Mouse (Mus musculus) cerebellum, postnatal 25 days (tissue): Measurements from ENCODE around the gene Gm42906.
A peak's percentile ranks its signal among the peaks of the same experiment; 100 is the strongest.

Experiments used
- DNase-seq, 2 experiments: peaks; one replicate each; pipeline ENCODE4 v3.0.0; 2021; ENCODE audit warnings: mixed read lengths in 2 of 2

Gm42906 gene

DNA sequence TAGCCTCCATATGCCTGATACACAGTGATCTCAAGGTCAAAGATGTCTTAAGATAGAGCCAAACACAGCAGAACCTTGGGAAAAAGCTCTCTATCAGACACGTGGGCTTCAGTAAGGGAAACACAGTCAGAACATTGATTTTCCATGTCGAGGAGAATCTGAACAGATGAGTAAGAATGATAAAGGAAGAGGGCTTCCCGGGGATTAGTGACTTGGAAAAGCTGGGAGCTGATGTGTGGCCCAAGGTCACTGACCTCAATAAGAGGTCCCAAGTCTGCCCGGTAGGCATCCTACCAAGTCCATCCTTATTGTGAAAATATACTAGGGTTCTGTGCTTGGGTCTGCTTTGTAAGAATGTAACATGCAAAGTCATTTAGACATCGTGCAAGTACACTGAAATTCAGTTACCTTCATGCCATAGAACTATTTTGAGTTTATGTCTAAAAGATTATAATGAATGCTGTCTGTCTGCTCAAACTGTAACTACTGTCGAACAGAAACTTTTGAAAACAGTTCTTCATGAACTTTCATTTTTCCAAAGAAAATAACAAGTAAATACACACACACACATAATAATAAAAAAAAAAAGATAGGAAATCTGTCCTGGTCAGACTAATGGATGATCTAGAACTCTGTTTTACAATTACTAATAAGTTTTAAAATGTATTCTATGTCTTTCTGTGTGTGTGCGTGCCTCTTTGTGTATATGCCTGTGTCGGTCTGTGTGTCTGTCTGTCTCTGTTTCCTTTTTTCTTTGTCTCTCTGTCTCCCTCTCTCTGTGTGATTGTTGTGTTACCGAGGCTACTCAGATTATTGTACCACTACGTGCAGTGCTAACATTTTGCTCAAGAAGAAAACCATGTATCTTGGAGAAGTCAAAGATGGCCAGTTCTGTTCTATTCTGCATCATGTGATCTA, 322.6 kb downstream of the Gm42906 start:
- no peak for DNase-seq

DNA sequence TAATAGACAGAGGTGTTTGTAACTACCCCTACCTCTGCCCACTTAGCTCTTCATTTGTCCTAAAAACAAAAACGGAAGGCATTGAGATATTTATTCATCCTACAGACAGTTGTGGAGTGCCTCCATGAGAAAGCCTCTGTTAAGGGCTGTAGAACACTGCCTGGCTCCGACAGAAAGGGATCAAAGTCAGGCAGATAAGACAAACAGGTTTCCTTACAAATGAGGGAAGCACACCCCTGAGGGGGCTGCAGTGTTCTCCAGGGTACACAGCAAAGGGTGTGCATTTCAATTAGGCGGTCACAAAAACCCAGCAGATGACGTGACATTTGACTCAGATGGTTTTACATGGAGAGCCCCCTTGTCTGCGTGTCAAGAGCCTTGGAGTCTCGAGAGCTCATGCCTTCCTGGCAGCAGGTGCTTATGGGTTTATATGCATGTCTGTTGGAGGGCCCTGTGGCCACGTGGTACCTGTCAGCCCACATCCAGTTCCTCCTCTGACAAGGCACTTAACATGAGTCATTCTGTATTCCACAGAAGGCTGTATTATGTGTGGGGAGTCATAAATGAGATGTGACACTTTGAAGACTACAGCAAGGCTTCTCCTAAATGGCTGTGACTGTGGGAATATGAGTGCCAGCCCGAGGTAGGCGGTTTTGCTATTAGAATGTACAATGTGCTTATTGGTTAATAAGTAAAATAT, 323.5 kb downstream of the Gm42906 start:
- DNase-seq, result no peak

DNA sequence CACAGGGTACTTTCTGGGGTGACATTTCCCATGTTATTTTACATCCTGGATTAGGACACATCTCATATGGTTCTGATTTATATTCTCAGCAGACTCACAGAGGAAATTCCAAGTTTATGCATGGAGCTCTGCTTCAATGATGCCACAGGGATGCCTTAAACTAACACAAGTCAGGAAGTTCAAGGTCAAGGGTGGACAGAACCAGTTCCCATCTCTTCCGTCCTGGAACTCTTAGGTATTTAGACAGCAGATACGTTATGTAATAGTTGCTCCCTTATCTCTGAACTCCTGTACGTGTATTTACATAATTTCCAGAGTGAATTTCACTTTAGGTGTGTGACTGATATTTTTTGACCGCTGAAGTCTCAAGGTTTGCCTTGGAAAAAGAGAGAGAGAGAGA, 324.7 kb downstream of the Gm42906 start:
- DNase-seq, result no peak

DNA sequence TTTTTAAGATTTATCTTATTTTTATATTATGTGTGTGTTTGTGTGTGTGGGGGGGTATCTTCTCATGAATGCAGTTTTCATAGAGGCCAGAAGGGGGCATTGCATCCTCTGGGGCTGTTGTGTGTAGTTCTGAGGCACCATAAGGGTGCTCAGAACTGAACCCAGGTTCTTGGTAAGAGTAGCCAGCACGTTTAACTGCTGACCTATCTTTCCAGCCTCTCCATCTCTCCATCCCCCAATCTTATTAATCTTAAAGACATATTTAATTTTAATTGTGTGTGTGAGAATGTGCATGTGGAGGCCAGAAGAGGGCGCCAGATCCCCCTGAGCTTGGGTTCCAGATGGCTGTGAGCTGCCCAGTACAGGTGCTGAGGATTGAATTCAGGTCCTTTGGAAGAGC, 325.7 kb downstream of the Gm42906 start:
- DNase-seq, result no peak

DNA sequence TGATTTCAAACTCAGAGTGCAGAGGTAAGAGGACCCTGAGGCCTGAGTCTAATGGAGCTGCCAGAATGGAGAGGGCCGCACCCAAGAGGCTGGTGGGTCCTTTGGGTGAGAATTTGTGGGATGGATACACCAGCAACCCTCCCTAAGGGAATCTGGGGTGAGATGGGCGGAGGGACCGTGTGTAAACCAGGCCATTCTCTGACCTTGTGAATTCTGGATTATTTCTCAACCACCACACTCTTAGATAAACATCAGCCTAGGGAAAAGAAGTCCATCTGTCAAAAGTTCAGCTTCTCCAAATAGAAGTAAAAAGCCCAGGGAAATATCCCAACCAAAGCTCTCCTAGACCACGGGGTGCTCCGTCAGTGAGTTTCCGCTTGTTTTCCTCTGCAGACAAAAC, 332.0 kb downstream of the Gm42906 start:
- DNase-seq, result no peak

DNA sequence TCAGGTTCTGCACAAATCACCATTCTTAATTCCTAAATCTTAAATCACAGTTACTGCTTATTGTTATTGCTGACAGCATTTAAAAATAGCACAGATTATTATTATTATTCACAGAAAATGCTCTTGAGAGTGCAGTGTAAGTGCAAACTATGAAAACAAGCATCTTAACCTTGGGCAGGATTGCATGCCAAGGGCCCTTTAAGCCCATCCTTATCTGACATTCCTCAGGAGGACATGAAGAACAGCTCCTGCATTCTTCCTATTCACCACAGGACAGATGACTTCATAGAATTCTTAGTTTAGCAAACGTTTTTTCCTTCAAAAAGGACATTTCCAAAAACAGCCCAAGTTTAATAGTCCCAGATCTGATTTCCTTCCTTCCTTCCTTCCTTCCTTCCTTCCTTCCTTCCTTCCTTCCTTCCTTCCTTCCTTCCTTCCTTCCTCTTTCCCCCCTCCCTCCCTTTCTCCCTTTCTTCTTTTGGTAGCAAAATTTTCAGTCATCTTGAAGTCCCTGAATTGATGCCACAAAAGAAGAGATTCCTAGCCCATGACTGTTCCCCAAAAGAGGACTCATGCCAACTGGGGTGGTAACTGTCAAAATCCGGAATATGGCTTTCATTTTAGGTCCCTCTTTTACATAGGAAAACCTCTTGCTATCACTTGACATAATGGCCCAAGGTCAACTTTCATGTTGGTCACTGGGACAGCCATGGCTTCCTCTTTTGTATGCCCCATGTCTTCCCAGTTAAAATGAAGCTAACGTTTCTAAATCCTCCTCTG, 334.9 kb downstream of the Gm42906 start:
- no peak for DNase-seq

GRCm38 (mm10) chr5:151090996-151091395, 337.0 kb downstream of the Gm42906 start:
- no peak for DNase-seq

- no peak for DNase-seq
These were observed 338.8 kb downstream of the Gm42906 start for GRCm38 (mm10) chr5:151089201-151089600.

DNA sequence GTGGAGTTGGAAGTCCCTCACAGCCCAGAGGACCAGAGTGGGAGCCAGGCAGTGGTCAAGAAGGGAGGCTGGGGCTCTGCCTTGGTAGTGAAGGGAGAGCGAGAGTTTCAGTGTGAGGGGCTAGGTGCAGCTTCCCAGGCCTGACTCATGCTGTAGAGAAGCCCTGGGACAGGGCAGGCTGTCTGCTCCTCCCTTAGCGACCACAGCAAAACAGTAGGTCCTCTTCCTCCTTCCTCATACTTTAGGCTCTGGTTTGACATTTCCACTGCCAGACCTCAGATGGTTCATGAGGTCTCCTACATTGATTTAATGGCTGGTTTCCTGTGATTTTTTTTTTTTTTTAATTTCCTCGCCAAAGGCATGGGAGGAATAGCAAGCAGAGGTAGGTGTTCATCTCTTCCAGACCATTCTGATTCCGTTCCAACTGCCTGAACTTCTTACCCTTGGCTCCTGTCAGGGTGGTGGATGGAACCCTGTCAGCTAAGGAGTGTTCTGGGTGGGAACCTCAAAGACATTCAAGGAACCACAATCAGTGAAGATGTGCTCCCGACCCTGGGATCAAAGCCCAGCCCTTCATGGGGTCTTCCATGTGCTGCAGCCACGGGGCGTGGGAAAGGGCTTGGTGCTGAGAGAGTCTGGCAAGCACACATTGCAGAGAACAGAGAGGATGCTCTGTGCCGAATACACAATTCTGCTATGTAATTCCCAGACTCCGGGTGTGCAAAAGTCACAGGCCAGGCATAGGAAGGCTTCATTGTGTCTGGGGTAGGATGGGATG, 341.3 kb downstream of the Gm42906 start:
- DNase-seq, result no peak

GRCm38 (mm10) chr5:151085749-151086148, 342.2 kb downstream of the Gm42906 start:
- no peak for DNase-seq

GRCm38 (mm10) chr5:151080276-151080675, 347.7 kb downstream of the Gm42906 start:
- no peak for DNase-seq

DNA sequence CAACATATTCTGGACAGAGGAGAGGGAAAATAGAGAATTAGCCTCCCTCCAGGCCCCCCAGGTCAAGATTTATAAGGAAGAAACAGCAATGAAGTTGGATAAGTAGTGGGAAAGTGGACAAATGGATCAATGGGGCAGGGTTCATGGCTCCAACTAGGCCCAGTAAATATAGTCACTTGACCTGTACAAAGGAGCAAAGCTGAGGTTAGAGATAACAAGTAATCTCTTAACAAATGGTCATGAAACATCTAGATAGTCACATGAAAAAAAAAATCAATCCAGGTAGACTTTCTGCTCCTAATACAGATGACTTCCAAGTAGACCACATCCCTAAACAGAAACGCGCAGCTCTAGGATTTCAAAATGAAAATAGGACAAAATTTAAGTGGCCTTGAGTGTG, 350.0 kb downstream of the Gm42906 start:
- no peak for DNase-seq

- no peak for DNase-seq
These were observed 351.0 kb downstream of the Gm42906 start for GRCm38 (mm10) chr5:151076917-151077316.

DNA sequence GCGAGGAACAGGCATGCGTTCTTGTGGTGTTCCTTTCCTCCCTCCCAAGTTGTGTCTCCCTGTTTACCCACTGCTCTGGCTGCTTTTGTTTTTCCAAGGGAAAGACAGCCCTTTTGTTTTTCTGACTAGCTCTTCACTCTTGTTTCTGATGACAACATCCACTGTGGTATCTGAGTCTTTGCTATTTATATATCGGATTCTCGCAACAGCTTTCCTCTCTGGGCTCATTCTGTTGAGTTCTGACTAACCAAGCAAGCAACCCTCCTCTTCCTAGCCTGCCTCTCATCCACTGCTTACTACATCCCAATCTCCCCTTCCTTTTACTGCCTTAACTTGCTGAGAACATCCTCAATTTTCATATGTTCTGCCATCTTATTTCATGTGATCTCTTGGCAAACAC, 353.7 kb downstream of the Gm42906 start:
- no peak for DNase-seq

DNA sequence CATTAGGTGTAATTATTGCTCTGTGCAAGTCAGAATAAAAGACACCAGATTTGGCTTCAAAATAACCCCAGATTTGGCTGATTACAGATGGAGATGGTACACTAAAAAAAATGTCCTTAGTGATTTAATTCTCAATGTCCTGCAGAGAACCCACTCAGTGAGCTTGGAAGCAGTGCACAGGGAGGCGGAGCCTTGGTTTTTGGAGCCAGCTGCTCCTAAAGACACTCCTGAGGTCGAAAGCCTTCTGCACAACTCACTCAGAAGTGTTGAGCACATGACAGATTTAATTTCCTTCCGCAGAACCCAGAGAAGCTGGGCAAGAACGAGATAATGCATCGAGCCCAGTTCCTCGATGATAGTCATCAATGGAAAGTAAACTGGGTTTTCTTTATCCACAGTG, 356.5 kb downstream of the Gm42906 start:
- no peak for DNase-seq

DNA sequence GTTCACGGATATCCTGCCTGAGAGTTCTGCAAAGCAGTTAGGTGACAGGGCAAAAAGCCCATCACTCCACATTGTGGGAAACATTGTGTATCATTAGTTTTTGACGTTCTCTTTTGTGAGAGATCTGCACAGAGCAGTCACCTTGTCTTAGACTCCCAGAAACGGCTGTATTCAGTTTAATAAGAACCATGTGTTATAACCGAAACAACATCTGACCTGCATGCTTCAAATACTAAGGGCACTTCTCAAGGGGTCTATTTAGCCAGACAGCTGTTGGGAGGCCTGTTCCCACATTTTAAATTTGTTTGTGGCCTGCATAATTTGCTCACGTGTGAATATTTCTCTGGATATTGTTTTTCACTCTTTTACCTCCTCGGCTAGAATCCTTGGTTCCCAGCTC, 357.1 kb downstream of the Gm42906 start:
- no peak for DNase-seq

- no peak for DNase-seq
These were observed 358.4 kb downstream of the Gm42906 start for GRCm38 (mm10) chr5:151069569-151069968.

- DNase-seq, result no peak
These were observed 361.9 kb downstream of the Gm42906 start for GRCm38 (mm10) chr5:151066016-151066415.

GRCm38 (mm10) chr5:151065228-151065627, 362.7 kb downstream of the Gm42906 start:
- no peak for DNase-seq

DNA sequence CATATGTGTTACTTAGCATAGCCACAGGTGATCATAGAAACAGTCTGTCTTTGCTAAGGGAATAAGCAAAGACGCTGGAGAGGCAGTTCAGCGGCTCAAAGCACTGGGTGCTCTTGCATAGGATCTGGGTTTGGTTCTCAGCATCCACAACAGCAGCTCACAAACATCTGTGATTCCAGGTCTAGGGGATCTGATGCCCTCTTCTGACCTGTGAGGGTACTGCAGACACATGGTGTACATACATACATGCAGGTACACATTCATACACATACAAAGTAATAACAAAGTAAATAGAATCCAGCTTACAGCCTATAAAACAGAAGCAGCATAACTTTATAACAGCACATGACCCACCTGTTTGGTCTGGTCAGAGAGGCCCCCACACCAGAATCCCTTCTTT, 366.0 kb downstream of the Gm42906 start:
- DNase-seq, result no peak

DNA sequence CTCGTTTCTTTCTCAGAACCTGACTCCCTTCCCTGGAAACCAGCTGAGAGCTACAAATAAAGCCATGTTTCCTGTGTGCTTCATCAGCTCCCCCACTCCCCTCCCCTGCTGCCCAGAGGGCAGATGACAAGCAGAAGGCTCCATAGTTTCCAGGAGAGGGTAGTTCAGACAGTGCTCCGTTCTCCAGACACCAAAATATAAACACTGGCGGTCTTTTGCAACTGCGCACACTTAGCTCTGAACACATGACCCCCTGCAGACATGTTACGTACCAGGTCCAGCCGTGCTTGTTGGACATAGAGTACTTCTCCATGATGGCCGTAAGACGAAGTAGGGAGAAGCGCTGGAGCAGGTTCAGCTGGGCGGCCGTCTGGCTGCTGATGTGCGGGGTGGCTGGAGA, 367.5 kb downstream of the Gm42906 start:
- DNase-seq, result peak in 1 of 2 experiments; percentile 9

- no peak for DNase-seq
These were observed 368.2 kb downstream of the Gm42906 start for GRCm38 (mm10) chr5:151059772-151060171.

GRCm38 (mm10) chr5:151059352-151059751, 368.6 kb downstream of the Gm42906 start:
- DNase-seq, result peak in 1 of 2 experiments; percentile 18
